21 mouse cellular contexts compared by ENCODE assay signal in the genomic region with DNA sequence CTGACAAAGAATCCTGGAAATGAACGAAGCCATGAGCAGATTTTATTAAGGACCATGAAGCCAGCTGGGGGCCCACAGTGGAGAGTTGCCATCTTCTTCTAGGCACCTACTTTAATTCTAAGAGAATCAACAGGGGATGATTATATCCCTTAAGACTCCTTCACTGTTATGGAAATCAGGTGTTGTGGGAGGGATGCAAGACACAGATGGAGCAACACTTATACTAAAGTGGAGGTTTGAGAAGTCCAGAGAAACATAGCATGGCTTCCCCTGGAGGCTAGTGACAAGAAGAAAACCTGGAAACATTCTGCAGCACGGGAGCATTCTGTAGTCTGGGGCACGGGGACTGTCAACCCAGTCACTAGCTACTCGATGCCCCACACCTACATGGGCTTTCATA.
DNase-seq lines count a peak whose midpoint lies in the region; ATAC-seq and TF ChIP-seq lines count a peak whose summit lies in the region.
"Had no signal": no experiment of that assay in that cellular context is flagged by ENCODE, and none has a peak within 500 bp of the region (broad histone marks: within the 10 kb centered on the region; RNA-seq: fewer than 3 reads in every experiment).

No protein-coding gene starts in this region.

- no peak overlapping the region for H3K9ac ChIP-seq in forebrain, postnatal 0 days
- no peak overlapping the region for H3K9ac ChIP-seq in forebrain, embryonic 12.5 days
- H3K9ac ChIP-seq: embryonic facial prominence, embryonic 12.5 days; embryonic facial prominence, embryonic 15.5 days; forebrain, embryonic 15.5 days; hindbrain, embryonic 12.5 days; hindbrain, embryonic 15.5 days had no signal

- no peak overlapping the region for H3K4me2 ChIP-seq in forebrain, postnatal 0 days (ENCODE audit: low read depth)
- H3K4me2 ChIP-seq in forebrain, embryonic 12.5 days: no peak overlapping the region
- H3K4me2 ChIP-seq: embryonic facial prominence, embryonic 12.5 days; embryonic facial prominence, embryonic 15.5 days; forebrain, embryonic 15.5 days; hindbrain, embryonic 12.5 days; hindbrain, embryonic 15.5 days had no signal

- 50% methylated on average over 4 of the region's 4 CpGs for WGBS in forebrain, postnatal 0 days
- WGBS in forebrain, embryonic 12.5 days: 41% methylated on average over 4 of the region's 4 CpGs

- intact Hi-C loops in left cerebral cortex, adult 2 months (cut with DNase I): no loop called here

- TF ChIP-seq CTCF in forebrain, postnatal 0 days (IDR thresholded peaks at IDR 0.05; ENCODE audit: low read depth): no peak
- no peak for TF ChIP-seq CTCF in left cerebral cortex, adult 2 months (IDR thresholded peaks at IDR 0.05)

- no peak overlapping the region for H3K4me3 ChIP-seq in forebrain, postnatal 0 days (ENCODE audit: low read depth, low read length)
- no peak overlapping the region for H3K4me3 ChIP-seq in forebrain, embryonic 12.5 days (replicated peaks)
- H3K4me3 ChIP-seq in left cerebral cortex, adult 2 months: no peak overlapping the region
- H3K4me3 ChIP-seq: embryonic facial prominence, embryonic 12.5 days; embryonic facial prominence, embryonic 15.5 days; forebrain, embryonic 15.5 days; heart, adult 2 months; heart, embryonic 10.5 days; hindbrain, embryonic 12.5 days; hindbrain, embryonic 15.5 days had no signal

- no peaks in the 10 kb centered on the region; the same call in 1 of the 2 replicates for H3K4me1 ChIP-seq in forebrain, postnatal 0 days (ENCODE audit: insufficient read depth)
- H3K4me1 ChIP-seq in forebrain, embryonic 12.5 days: peaks cover 18% of the 10 kb centered on the region
- H3K4me1 ChIP-seq: heart, embryonic 10.5 days had no signal

- H3K27ac ChIP-seq in forebrain, postnatal 0 days (ENCODE audit: low read depth, low read length): peak overlapping the region; percentile 35; the same call in 1 of the 2 replicates
- no peak overlapping the region for H3K27ac ChIP-seq in forebrain, embryonic 12.5 days
- H3K27ac ChIP-seq in left cerebral cortex, adult 2 months: peak overlapping the region; percentile 24; the same call in 1 of the 2 replicates
- H3K27ac ChIP-seq: embryonic facial prominence, embryonic 12.5 days; embryonic facial prominence, embryonic 15.5 days; heart, adult 2 months; heart, embryonic 10.5 days; hindbrain, embryonic 12.5 days; hindbrain, embryonic 15.5 days had no signal

- H3K9me3 ChIP-seq in forebrain, postnatal 0 days (ENCODE audit: low read length): no peaks in the 10 kb centered on the region
- H3K9me3 ChIP-seq in forebrain, embryonic 12.5 days: no peaks in the 10 kb centered on the region
- H3K9me3 ChIP-seq: embryonic facial prominence, embryonic 12.5 days; embryonic facial prominence, embryonic 15.5 days; forebrain, embryonic 15.5 days; heart, embryonic 10.5 days; hindbrain, embryonic 12.5 days; hindbrain, embryonic 15.5 days had no signal

- ATAC-seq in forebrain, postnatal 0 days: no peak
- no peak for ATAC-seq in forebrain, embryonic 12.5 days (ENCODE audit: low FRiP score)
- ATAC-seq: activated CD4-positive, CD25-positive, alpha-beta regulatory T cell, adult 4 months; forebrain, embryonic 15.5 days had no signal

- H3K27me3 ChIP-seq in forebrain, postnatal 0 days (ENCODE audit: insufficient read depth, low read length): no peaks in the 10 kb centered on the region
- no peaks in the 10 kb centered on the region for H3K27me3 ChIP-seq in forebrain, embryonic 12.5 days
- H3K27me3 ChIP-seq: embryonic facial prominence, embryonic 12.5 days; embryonic facial prominence, embryonic 15.5 days; forebrain, embryonic 15.5 days; hindbrain, embryonic 12.5 days; hindbrain, embryonic 15.5 days had no signal

- no peaks in the 10 kb centered on the region for H3K36me3 ChIP-seq in forebrain, postnatal 0 days (ENCODE audit: insufficient read depth)
- no peaks in the 10 kb centered on the region for H3K36me3 ChIP-seq in forebrain, embryonic 12.5 days (replicated peaks)
- H3K36me3 ChIP-seq: embryonic facial prominence, embryonic 12.5 days; embryonic facial prominence, embryonic 15.5 days; forebrain, embryonic 15.5 days; heart, embryonic 10.5 days; hindbrain, embryonic 12.5 days; hindbrain, embryonic 15.5 days had no signal

- DNase-seq in forebrain, postnatal 0 days: no peak
- no peak for DNase-seq in left cerebral cortex, adult 2 months (ENCODE audit: extremely low spot score in 1 of 2, low spot score in 2 of 2)
- no peak for DNase-seq in left cerebral cortex, adult 18-20 months (ENCODE audit: low spot score in 2 of 2)
- peak; percentile 24 for DNase-seq in brain, adult 2 months (ENCODE audit: low read depth, low spot score)
- no peak for DNase-seq in adrenal gland, postnatal 25 days
- DNase-seq: adrenal gland, adult 8-10 months; adrenal gland, postnatal 36 days; cerebellum, adult 11 months; cerebellum, adult 2 months; cerebellum, adult 9-11 months; cerebellum, postnatal 25 days; gastrocnemius, postnatal 25 days; heart, adult 2 months had no signal
